Mouse (Mus musculus): ENCODE data around the gene Clasp1.
"Not testable (repeated sequence)": the region's sequence is repeated elsewhere in the genome, so short reads cannot be mapped to it uniquely, and the experiment has no call there.

Clasp1 gene

DNA sequence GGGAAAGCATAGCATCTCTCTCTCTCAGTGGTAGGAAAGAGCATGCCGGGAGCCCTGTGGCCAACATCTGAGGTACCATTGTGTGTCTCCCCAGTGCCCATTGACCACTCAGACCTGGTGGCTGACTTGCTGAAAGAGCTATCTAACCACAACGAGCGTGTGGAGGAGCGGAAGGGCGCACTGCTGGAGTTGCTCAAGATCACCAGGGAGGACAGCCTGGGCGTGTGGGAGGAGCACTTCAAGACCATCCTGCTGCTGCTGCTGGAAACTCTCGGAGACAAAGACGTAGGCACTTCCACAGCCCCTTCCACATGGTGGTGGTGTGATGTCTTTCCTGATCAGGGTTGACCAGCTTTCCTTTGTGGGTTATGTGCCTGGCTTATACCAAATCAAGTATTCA lies 192.3 kb downstream of the Clasp1 start:
- DNase-seq (ENCODE audit: low spot score) = no peak

DNA sequence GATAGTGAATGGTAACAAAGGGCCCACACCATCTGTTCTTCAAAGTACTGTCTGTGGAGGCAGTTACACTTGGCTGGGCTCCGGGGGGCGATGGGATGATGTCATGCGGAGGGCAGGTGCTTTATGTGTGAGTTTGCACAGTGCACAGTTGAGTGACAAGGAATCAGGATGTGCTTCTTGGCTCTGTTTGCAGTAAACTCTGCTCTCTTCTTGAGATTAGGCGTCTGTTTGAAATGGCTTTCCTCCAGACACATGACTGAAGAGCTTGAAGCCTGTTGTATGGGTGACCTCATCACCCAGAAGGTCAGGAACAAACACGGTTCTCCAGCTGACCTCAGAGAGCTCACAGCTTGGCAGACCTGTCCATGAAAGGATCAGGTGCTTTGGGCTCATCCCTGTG lies 200.9 kb downstream of the Clasp1 start:
- no peak for DNase-seq (ENCODE audit: low spot score)

DNA sequence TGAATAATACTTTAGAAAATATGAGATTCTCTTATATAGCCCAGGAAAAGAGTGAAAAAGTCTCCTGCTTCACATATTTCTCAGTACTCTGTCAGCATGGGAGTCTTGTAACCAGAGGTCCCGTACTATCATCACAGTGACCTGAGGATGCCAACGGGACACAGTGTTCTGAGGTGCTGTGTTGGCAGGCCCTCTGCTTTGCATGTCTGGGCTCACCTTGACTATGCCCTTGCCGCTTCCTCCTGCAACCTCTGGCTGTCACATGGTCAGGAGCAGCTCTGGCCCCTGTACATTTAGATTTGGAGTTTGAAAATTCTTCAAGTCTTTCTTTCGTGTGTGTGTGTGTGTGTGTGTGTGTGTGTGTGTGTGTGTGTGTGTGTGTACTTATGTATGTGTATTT lies 204.1 kb downstream of the Clasp1 start:
- no peak for DNase-seq (ENCODE audit: low spot score)

DNA sequence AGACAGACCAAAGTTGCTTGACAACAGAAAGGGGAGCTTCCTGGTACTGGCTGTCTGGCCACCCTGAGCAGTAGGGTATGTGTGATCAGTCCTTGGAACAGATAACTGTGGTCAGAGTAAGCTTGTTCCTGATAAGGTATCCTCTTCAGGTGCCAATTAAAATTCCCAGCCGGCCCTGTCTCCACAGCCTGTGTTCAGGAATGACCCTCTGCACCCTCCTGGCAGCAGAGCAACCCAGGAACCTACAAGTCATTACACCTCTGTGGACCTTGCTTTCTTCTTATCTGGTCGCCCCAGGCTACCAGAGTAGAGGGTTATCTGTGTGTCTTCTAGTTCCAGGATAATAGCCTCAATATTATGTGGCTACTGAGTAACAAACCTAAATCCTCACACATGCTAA lies 206.5 kb downstream of the Clasp1 start:
- peak; percentile 31 for DNase-seq (ENCODE audit: low spot score)

DNA sequence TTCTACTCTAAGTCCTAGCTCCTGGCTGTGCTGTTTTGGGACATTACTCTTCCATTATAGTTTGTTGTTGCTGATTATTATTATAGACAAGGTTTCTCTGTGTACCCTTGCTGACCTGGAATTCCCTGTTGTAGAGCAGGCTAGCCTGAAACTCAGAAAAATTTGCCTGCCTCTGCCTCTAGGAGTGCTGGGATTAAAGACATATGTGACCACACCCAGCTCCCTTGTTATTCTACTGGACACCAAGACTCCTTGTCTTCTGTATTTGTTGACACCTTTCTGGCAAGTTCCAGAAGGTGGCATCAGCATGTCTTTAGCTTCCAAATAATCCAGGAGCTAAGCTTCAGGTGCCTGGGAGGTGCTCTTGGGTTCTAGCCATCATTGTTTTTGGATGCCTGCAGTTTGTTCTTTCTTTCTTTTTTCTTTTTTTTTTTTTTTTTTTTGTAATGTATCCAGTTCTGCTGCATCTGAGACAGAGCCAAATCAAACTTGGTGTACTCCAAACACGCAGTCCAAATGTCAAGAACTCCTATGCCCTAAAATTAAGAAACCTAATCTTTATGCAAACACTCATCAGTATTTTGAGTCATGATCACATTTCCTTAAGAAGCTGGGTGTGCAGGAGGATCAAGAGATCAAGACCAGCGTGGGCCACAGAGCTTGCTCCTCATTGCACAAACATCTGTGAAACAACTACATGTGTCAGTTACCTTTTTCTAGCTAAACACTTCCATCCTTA lies 208.8 kb downstream of the Clasp1 start:
- no peak for DNase-seq (ENCODE audit: low spot score)

DNA sequence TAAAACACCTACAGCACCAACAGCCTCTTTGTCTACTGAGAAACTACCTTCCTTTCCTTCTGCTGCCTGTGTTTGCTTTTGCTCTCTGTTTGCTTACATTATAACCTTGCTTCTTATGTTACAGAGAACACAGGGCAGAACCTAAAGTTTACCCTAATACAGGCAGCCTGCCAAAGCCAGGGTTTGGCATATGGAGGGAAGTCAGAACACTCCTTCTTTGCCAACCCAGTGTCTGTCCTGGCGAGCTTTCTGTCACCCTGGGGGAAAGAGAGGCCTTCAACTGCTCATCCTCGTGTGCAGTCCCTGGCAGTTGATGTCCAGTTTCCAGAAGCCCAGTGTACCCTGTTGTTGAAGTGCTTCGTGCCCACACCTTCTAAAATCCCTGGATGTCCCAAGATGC lies 209.5 kb downstream of the Clasp1 start:
- no peak for DNase-seq (ENCODE audit: low spot score)

DNA sequence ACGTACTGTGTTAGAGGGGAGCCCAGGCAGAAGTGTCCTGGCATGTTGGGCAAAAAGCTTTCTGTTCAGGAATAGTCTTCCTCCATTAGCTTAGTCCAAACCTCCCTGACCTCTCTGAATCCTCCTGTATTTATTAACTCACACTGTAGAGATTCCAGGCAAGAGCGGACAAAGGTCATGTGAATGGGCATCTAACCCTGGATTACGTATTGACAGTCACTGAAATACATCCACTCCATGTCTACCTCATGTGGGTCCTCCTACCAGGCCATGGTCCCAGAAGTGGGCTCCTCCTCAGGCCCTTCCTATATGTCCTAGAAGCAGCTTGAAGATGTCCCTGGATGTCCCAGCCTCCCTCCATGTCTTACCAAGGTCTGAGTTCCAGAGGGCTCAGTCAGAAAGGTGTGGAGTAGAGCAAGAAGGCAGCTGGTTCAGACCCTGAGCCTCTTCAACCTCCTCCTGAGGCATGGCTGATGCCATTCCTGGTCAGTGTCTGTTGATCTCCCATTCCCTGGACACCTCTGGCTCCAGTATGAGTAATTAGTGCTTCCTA lies 224.8 kb downstream of the Clasp1 start:
- DNase-seq (ENCODE audit: low spot score) = no peak

DNA sequence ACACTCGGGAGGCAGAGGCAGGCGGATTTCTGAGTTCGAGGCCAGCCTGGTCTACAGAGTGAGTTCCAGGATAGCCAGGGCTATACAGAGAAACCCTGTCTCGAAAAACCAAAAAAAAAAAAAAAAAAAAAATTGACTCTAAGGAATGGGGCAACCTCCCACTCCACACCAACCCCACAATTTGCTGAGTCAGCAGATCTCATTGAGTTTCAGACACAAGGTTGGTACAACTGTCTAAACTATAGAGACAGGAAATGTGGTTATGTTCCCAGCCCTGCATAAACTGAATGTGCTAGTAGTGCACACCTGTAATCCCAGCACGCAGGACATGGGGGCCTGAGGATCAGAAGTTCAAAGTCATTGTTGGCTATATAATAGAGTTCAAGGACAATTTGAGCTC lies 232.2 kb downstream of the Clasp1 start:
- not testable (repeated sequence) for DNase-seq (ENCODE audit: low spot score)

DNA sequence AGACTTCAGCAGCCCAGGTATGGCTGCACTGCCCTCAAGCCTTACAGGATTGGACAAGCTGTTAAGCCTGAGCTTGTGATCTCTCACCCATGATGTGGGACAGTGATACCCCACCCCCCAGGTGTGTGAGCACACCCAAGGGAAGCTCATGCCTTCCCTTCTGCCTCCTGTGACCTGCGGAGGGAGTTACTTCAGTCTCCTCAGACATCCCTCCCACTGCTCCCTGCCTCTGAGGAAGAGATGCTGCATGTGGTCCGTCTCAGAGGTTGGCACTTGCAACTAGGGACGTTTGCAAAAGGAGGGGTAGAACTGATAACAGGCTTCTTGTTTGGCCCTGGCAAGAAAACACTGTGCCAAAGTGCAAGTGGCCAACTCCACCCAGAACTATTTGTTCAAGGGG lies 234.0 kb downstream of the Clasp1 start:
- DNase-seq (ENCODE audit: low spot score) = no peak

DNA sequence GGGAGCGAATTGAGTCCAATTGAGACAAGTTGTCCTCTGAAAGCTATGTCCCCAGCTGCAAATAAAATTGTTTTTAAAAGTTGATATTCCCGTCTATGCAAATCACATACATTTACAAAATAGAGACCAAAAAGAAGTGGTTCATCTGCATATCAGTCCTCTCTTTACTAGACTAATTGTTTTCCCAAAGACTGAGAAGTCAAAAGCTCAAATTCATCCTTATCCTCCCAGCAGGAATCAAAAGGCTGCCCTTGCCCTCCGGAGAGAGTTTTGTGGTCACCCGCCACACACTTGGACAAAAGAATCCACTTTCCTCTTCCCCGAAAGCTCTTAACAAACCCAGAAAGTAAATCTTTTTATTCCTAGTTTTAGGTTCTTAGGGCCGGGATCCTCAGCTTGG lies 236.6 kb downstream of the Clasp1 start:
- DNase-seq (ENCODE audit: low spot score) = no peak

DNA sequence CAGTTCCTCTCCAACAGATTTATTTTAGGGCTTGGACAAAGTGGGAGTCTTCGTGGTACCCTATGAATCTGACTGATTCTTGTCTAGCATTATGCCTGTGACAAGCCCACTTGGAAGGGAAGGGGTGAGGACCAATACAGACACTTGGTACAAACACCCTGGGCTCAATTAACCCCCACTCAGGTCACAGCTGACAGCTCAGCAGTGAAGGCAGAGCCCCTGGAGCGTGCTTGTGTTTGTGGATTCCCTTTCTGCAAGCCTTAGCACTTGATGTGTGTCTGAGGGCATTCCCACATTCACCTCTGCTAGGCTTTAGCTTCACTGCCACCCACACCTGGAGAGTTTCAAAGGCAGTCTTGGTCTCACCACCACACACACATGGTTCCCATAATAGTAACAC lies 237.1 kb downstream of the Clasp1 start:
- DNase-seq (ENCODE audit: low spot score) = no peak

DNA sequence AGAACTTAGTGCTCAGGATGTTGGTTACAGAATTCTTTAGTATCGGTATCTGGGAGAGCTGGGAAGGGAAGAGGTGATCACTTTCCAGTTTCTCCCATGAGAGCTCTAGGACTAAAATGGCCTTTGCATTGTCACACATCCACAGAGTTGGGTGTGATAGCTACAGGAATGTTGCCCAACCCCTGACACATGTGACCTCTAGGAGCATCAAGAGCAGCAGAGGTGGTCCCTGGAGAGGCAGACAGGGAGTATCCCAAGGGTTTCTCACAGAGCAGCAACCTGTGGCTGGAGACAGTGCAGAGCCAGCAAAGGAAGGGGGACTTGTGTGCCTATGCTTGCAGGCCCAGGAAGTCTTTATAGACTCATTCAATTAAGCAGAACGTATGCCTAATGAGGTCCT lies 237.6 kb downstream of the Clasp1 start:
- DNase-seq (ENCODE audit: low spot score) = no peak

DNA sequence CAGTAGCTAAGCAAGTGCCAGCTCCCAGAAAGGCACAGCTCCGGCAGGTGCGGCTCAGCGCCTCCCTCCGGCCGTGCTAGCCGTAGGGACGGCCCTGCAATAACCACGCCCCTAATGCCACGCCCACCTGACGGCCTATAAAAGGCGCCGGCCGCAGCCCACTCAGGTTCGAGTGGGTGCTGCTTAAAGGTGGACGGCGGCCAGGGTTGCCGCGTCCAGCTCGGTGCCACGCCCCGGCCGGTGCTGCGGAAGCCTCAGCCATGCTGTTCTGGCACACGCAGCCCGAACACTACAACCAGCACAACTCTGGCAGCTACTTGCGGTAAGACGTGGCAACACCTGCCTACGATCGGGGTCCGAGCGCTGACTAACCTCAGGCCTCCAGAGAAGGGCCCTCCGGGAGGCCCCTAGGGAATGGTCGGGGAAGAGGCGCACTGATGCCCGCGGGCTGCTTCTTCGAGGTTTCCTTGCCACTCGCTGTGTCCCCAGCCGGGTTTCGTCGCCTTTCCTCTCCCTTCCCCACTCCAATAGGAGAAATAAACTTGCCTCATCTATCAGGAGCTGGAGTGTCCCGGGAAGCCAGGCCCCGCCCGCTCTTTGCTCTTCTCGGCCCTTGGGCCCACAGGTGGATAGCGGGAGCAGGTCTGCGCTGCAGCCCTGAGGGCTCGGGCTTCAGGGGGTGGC lies 239.1 kb downstream of the Clasp1 start, which contains the start of gene Tfcp2l1:
Gene Tfcp2l1 (plus strand): TSS at position 165 of the 684 bp plus-strand sequence.
- peak; percentile 42 for DNase-seq (ENCODE audit: low spot score)

DNA sequence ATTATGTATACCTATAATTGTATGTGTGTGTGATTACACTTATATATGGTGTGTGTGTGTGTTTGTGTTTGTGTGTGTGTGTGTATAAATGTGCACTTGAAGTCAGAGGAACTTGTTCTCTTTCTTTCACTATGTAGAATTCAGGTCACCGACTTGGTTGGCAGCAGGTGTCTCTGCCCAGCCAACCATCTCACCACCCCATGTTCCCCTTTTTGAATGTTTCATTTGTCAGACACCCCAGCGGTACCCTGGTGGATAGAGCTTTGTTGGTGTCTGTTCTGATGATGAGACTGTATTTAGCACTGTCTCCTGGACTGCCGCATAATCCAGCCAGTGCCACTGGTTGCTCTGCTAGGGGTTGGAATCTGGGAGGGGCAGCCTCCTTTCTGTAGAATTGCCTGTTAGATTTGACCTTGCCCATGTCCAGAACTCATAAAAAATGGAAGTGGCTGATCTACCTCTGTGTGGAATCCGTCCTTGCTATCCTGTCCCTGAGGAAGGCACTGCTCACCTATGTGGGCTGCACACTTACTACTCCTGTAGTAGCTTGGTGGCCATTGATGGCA lies 244.6 kb downstream of the Clasp1 start:
- no peak for DNase-seq (ENCODE audit: low spot score)

DNA sequence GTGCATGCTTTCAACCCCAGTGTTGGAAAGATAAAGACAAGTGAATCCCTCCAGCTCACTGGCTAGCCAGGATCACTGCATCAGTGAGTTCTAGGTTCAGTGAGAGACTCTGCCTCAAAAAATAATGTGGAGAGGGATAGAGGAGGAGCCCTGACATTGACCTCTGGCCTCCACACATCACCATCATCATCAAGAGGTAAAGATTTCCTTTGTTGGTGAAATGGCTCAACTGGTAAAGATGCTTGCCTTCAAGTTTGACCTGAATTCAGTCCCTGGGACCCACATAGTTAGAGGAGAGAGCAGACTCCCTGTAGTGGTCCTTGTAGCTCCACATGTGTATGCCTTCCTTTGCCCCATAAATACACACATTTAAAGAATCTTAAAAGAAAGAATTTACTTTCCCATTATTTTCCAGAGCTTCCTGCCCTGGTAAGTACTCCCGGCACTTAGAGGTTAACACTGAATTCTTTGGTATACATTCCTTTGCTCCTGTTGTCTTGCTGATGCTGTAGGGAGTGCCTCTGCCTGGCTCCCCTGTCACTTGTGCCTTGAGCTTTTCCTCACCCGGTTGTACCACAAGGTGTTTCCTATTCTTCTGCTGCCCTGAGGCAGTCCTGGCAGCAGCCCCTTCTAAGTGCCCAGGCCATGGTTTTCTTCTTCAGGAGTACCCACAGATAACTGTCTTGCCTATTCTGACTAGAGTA lies 253.6 kb downstream of the Clasp1 start:
- no peak for DNase-seq (ENCODE audit: low spot score)

DNA sequence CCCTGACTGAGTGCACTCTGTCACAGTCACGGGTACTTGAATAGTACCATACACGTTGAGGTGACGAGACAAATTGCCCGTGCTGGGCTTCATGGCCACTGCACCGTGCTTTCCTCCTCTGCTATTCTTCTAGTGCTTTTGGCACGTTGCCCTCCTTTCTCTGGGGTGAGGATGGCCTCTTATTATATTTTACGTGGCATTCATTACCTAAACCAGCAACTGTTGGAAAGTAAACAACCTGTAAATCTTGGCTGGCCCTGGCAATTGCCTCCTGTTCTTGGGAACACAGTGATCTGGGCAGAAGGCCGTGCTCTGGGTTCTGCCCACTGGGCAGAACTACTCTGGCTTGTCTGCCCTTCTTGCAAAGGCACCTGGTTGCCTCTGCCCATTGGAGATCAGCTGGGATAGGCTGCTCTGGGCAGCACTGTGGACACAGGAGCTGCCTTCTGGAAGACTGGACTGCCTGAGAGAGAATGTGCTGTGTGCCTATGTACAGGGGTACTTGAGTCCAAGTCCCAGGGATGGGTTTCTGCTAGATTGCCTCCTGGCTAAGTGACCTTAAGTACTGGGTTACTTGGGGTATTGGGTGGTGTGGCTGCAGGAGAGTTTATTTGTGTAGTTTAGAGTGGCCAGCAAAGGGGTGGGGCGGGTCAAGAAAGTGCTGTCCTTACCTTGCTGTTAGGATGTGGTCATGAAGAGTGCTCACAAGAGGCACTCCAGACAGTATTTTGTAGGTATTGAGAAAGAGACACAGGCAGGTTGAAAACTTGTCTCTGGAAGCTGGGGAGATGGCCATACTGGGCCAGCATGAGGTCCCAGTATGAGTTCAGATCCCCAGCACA lies 254.5 kb downstream of the Clasp1 start:
- no peak for DNase-seq (ENCODE audit: low spot score)

DNA sequence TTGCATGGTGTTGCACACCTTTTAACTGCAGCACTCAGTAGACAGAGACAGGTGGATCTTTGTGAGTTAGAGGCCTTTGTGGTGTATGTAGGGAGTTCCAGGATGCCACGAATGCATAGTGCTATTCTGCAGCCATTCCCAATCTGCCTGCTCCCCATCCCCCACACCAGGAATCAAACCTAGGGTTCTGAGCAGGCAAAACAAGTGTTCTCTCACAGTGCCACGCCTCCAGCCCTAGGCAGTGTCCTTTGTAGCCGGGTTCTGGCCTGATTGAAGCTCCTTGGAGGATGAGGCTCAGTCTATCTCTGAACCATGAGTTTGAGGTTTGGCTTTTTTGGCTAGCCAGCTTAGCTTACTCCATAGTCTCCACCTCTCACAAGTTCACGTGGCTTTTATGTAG lies 256.8 kb downstream of the Clasp1 start:
- no peak for DNase-seq (ENCODE audit: low spot score)

DNA sequence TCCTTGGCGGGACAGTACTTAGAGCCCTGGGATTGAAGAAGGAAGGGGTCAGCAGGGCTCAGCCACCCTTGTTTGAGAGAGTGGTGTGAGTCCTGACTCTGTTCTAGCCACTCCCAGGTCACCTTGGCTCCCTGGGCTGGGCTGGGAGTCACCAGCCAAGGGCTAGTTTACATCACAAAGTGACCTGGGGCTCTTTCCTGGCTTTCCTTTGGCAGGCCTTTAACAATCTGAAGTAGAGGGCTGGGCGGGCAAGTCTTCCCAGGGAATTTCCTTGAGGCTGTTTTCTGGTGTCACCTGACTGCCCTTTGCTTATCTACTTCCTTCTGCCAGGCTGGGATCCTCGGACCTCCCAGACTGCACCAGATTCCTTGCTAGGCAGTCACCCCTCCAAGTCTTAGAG lies 259.2 kb downstream of the Clasp1 start:
- DNase-seq (ENCODE audit: low spot score) = no peak

DNA sequence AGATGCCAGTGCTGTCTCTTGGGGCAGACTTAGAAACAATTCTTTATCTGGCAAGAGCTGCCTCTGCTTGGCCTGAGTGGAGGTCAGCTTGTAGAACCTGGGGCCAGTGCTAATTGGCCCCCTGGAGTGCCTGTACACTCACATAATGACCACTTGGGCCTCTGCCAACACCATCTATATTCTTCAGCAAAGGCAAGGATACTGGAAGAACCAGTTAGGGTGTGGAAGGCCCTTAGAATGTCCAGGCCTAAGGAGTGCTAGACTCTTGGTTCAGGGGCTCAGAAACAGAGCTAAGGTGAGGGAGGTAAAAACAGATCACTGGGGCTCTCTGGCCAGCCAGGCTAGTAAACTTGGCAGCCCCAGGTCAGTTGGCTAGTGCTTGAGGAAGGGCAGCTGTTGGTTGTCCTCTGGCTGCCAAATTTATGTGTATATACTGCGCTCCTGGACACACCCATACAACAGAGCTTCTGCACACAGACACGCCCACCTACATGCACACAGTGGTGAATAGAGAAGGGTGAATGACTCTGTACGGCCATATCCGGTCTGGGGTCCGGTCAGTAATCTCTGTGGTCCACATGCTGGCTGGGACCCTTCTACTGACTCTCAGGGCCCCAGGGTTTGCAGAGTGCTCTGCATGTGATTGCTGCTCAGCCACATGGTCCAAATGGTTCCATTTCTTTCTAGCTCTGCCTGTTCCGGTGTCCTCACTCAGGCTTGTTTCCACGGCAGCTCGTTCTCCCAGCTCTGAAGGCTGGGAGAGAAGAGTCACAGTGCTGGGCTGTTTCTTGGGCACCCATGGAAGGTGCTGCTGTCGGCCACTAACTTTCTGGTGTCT lies 261.3 kb downstream of the Clasp1 start:
- DNase-seq (ENCODE audit: low spot score) = no peak

DNA sequence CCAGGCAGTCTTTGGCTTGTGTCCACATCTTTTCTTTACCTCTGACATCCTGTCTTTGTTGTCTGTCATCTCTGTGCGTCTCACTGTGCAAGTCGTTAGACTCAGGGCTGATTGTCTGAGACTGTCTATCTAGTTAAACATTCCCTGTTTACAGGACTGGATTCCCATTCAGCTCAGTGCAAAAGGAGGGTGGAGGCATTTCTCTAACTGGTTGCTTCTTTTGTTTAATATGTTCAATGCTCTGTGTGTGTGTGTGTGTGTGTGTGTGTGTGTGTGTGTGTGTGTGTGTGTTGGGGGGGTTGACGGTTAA lies 261.9 kb downstream of the Clasp1 start:
- DNase-seq (ENCODE audit: low spot score) = no peak

DNA sequence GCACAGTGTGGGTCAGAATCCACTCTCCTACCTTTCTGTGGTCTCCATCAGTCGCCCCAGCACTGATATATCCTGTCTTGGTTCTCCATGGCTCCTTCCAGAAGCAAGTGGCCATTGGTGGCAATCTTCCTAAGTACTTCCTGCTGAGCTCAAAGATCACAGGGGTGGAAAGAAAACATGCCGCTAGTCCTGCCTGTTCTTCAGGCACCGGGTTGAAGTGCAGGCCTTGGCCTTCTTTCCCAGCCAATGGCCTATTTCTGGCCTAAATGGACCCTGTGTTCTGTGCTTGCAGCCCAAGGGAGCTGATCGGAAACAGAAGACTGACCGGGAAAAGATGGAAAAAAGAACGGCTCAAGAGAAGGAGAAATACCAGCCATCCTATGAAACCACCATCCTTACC lies 269.9 kb downstream of the Clasp1 start:
- no peak for DNase-seq (ENCODE audit: low spot score)
